Mouse (Mus musculus): ENCODE measurements around the gene Nudt12.

The Nudt12 gene

DNA sequence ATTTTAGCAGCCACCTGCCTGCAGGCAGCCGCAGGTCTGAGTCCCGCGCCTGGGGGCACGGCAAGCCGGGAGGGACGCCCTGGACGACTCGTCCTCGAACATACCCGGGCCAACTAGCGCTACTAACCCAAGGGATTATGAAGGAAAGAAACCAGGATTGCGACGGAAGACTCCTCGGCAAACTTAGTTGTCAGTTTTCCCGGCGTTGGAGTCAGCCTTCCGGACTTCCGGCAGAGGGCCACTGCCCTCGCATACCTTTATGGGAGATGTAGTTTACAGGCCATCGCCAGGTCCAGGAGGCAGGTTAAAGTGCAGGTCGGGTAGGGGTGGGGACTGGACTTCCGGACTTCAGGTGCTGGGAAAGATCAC lies at the start of gene Nudt12:
TSS of gene Nudt12 (minus strand) at position 282 of the 369 bp plus-strand sequence.
- peak; percentile 29 to 40 for DNase-seq (ENCODE audit: low spot score in 2 of 2)

DNA sequence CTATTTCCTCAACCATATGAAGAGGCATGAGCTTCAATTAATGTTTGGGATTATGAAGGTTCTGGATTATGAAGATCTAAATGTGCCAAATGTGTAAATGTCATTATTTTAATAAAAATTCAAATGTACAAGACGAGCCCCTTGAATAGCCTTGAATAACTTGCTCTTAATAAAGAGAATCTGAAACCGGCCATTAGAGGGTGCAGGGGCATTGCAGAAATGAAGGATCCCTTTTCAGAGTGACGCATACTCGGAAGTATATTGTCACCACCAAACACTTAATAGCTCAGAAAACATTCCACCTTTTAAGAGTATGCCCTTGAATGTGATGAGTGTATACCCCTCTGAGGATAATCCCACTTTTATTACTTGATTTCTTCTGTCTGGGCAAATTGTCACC lies 40.1 kb upstream of the Nudt12 start:
- DNase-seq (ENCODE audit: low spot score in 2 of 2), result no peak

DNA sequence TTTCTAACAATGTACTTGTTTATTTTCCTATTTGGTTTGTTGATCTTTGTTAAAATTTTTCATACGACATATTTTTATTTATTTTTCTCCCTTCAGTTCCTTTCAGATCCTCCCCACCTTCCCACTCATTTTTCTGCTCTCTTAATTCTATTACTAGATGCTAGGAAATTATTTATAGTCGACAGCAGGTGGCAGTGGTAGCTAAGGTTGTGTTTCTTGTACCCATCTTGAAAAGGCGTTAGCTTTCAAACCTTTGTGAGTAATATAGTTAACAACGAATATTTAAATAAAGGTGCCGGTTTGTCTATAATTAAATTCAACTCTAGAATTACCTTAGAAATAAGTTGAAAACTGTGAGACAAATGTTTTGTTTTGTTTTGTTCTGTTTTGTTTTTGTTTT lies 26.6 kb upstream of the Nudt12 start:
- no peak for DNase-seq (ENCODE audit: low spot score in 2 of 2)

DNA sequence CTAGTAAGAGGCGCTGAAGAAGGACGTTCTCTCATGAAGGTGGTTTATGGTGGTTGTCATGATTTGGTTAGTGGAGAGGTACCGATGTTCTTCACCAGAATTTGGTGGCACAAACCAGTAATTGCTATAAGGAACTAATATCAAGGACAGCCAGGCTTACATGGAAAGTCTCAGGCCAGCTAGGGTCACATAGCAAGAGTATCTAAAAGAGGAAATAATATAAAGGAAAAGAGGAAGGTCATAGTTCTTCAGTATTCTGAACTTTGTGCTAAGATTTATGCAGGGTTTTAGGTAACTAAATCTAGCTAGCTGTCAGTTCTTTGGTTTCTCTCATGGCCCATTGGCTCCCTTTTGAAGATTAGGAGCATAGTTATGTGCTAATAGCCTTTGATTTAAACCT lies 20.3 kb upstream of the Nudt12 start:
- no peak for DNase-seq (ENCODE audit: low spot score in 2 of 2)

DNA sequence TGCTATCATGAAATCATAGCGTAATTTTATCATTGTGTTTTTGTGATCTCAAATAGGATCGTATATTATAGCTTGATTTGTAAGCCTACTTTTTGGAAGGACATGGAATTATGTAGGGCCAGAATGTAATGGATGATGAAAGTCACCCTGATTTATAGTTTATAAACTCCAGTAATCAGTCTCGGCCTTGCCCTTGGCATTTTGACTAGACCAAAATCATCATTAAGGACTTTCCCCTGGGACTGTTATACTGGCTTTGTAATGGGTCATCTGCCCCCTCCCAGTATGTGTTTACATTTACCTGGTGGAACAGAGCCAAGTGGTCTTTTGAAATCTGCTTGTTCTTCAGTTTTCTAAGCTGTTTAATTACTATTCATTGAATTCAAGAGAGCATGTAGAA lies 13.2 kb upstream of the Nudt12 start:
- no peak for DNase-seq (ENCODE audit: low spot score in 2 of 2)

DNA sequence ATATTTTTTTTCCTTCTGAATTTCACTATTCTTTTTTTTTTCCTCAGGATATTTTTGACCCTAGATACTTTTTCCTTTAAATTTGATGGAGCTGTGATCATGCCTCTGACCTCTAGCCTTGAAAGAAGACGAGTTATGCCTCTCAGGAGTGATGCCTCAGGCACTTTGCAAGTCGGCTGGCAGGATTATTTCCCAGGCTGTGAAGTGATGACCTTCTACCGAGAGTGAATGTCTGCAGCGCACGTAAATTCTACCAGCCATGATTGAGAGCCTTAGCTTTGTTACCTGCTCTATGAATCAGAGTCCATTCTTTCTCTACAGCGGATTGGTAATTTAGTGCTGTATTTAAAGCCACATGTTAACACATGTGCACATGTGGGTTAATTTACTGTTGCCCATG lies 11.3 kb upstream of the Nudt12 start:
- DNase-seq (ENCODE audit: low spot score in 2 of 2), result no peak

DNA sequence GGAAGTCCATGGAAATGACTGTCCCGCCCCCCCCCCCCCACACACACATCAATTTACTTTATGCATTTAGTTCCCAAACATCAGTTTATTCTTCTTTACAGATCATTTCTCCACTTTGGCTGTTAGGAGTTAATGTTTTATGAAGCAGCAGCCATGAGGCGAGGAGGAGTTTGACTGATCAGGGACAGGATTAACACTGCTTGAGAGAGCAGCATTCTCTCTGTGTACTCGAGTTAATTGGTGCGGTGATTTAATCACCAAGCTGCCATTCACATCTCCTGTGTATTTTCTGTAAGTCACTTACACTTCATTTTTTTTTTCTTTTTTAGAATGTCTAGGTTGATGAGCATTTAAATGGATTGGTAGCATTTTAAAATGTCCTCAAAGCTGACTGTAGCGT lies 10.8 kb upstream of the Nudt12 start:
- DNase-seq (ENCODE audit: low spot score in 2 of 2), result no peak

DNA sequence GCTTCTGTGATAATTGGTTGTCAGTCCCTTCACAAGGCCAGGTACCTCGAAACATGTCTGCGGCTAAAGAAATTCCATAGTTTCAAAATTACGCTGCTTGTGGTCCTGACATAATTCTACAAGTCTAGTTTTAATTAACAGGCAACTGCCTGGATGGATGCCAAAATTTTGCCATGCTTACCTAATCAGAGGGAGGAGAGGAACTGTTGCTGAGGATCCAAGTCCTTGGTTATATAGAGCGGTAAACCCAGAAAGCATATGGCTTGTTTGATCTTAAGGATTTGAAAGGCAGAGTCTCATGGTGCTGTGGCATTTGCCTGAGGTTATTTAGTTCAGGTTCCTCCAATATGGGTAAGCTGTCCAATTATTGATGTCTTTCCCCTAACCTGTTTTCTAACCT lies 5.5 kb upstream of the Nudt12 start:
- DNase-seq (ENCODE audit: low spot score in 2 of 2), result no peak

DNA sequence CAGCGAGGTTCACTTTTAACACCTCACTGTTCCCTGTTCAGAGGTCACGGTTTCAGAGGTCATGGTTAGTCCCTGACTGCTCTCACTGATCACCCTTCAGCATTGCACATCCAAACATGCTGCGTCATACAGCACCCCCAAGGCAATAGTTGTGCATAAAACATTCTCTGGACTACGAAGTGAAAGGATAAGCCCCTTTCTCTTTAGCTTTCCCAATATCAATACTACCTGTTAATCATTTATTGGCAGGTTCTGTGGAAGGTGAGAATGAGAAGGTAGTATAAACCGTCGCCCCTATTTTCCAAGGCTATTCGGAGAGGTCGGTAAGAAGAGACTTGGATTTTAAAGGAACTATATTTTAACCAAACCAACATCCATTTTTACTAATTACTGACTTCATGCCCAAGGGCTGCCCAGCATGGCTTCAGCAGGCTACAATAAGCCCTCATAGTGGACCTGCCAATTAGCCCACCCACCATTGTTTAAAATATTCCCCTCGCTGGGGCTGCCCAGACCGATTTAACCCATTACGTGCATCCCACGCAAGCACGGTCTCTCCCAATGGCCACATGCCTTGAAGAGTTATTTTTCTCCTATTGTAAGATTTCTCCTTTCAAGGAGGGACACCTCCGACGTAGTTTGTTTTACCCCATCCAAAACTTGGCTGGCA lies 616 bp downstream of the Nudt12 start:
- no peak for DNase-seq (ENCODE audit: low spot score in 2 of 2)

DNA sequence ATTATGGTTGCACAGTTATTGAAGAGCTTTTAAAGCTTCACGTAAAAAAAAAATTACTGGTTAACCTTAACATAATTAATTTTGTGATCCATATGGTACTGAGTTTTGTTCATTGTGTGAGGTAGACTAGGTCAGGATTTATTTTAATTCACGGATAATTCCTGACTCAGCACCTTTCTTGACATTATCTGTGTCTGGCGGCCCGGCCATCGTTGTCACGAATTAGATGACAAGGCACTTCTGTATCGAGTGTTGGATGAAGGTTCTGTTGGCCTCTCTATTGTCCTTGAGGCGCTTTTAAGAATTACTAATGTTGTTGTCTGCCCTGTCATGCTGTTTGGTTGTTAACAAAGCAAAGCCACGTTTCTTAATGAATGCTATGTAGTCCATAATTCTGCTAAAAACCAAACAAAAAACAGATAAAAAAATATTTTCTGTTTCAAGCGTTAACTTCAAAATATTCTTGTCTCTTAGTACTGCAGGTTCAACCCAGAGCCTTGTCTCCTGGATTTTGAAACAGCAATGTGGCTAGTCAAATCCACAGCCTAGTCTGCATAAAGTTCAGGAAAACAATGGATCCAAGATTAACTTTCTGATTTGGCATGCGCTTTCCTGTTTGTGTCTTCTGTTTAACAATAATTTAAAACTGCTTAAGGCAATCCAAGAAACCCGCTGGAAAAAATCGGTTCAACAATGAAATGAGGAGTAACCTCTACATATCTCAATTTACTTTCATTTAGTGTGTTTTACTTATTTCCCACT lies 1.4 kb downstream of the Nudt12 start:
- no peak for DNase-seq (ENCODE audit: low spot score in 2 of 2)

DNA sequence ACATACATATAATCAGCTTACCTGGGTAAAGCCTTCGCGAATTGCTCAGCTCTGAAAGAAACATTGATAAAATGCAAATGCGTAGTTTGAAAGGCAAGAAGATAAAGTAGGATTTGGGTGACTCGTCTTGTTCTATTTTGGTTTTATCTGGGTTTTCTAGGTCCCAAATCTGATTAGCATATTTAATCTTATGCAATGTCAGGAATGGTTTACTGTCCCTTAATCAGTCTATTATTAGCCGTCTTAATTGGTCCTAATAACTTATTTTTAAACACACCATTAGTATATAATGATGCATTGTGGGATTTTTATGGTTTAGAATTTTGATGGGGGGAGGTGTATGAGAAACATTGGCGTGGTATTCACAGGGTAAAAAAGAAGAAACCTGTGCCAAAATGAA lies 21.9 kb downstream of the Nudt12 start, which contains the start of gene Pdzph1:
TSS of gene Pdzph1 (minus strand) at position 101 of the 400 bp plus-strand sequence.
- no peak for DNase-seq (ENCODE audit: low spot score in 2 of 2)

DNA sequence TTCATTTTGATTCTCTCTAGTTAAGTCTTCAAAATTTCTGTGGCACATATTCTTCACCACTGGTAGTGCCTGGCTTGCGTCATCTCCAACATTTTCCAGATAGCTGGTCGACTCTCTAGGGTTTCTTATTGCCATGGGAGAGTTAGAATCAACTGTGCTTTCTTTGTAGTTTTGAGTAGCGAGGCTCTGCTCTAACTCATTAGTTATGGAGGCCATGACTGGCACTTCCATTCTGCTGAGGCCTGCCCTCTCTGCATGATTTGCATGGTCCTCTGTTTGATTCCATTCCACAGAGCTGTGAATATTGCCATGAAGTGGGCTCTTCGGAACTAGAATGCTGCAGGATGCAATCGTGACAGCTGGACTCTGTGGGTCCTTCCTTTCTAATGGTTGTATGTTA lies 39.9 kb downstream of the Nudt12 start:
- DNase-seq (ENCODE audit: low spot score in 2 of 2), result no peak

DNA sequence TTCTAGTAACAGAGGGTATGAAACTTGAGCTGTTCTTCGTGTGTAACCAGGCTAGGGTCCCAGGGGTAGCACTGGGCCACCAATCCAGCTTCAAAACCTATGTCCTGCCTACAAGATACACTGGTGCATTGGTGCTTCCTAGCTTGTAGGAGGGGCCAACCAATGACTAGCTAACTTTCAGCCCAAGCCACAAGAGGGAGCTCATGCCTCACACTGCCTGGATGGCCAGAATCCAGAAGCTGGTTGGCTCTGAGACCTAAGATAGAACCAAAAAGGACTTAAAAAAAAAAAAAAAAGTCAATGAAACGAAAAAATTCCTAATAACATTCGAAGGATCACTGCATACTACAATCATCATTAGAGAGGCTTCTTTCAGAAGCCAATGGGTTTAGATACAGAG lies 53.3 kb downstream of the Nudt12 start:
- peak in 1 of 2 experiments; percentile 2 for DNase-seq (ENCODE audit: low spot score in 2 of 2)

DNA sequence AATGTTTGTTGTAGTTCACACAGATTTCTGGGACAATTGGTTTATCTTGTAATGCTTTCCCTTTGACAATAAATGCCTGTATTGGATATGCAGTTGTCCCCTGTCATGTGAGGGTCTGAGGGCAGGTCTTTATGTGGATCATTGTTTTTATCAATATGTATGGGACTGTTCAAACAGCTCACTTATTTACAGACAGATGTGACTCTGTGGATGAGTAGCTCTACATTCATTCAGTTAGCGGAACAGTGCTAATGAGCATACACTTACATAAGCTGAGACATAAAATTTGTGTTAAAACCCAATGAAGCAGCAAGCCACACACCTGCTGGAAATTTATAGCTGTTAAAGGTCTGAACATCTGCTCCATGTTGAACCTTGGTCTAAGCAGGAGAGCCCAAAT lies 56.1 kb downstream of the Nudt12 start:
- no peak for DNase-seq (ENCODE audit: low spot score in 2 of 2)
